Mouse (Mus musculus) thymus, adult 2 months (tissue): ENCODE data around the gene Btaf1.
A peak's percentile ranks its signal among the peaks of the same experiment; 100 is the strongest.

Experiments
- CTCF ChIP-seq: fragments of 200-500 bp; IDR thresholded peaks from 2 replicates; pipeline ENCODE4 v1.5.1; 2012; ENCODE audit warnings: mild to moderate bottlenecking, control low read depth, low read length, moderate library complexity, borderline replicate concordance; ENCODE audit not compliant: control insufficient read depth, poor library complexity, insufficient read depth; ENCODE audit errors: extremely low read depth
- POLR2A ChIP-seq: fragments of 200-500 bp; IDR thresholded peaks from 2 replicates; pipeline ENCODE4 v1.6.1; 2012; ENCODE audit warnings: mild to moderate bottlenecking, low read length, control low read depth, moderate library complexity; ENCODE audit not compliant: control insufficient read depth, poor library complexity, insufficient read depth; ENCODE audit errors: extremely low read depth

DNA sequence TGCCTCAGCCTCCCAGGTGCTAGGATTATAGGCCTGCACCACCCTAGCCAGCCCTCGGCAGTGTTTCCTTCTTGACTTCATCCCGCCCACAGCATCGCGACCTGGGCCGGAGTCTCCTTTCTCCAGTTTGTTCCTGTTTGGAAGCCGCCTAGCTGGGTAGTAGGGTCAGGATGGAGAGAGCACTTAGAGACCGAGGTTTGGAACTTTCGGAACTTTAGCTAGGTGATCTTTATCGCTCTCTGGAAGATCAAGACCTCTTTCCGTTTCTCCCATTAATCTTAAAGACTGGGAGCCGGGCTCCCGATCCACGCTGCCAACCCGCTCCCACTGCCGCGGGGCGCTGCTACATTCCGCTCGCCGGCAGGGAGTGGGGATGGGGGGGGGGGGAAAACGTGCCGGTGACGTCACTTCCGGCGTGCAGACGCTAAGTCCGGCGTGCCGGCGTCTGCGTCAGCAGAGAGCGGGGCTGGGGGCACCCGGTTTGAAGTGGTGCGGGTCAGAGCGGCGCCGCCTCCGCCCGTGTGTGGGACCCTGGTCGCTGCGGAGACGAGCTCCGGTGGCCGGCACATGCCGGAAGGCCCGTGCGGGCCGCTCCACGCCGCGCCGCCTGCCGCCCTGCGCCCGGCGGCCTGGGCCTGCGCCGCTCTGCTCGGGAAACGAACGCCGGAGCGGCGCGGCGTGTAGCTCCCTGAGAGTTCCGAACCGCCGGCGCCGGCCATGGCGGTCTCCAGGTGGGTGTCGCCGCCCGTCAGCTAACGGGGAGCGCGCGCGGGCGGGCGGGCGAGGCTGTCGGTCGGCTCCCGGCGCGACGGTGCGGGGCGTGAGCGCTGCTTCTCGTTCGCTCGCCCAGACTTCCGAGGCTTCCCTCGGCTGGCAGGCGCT, at the start of gene Btaf1:
- TF ChIP-seq CTCF, result peak; percentile 37; the same call in 1 of the 2 replicates
- peak; percentile 97 for TF ChIP-seq POLR2A
